Mouse (Mus musculus): ENCODE data around the gene Nr1h2.

Gene Nr1h2

DNA sequence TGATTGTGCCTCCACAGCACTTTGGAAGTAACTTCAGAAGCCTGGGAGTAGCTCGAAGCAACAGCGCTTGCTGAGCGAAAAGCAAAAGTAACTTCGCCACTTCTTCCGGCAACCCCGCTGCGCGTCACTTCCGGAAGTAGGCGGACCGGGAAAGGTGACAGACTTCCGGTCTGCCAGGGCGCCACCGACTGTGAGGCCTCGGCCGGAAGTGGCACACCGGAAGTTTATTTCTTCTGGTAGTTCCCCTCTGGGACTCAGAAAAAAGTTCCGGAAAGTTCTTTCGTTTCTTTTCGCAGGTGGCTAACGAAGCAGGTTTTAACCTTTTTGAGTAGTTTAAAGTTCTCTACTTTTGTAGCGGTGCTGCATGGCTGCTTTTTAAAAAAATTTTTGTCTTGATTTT, at the start of gene Nr1h2:
TSS of gene Nr1h2 (minus strand) at position 126 of the 400 bp plus-strand sequence.
- in situ Hi-C loops (cut with MboI; ENCODE audit: unreplicated experiment in 2 of 2): loop anchor here (5.0 kb wide), 2 partner anchors 37 to 42 kb away; no protein-coding TSS in a partner anchor

- in situ Hi-C loops (cut with MboI; ENCODE audit: unreplicated experiment in 2 of 2): no loop called here
Measured at GRCm38 (mm10) chr7:44603186-44603855, 49.6 kb upstream of the Nr1h2 start.

DNA sequence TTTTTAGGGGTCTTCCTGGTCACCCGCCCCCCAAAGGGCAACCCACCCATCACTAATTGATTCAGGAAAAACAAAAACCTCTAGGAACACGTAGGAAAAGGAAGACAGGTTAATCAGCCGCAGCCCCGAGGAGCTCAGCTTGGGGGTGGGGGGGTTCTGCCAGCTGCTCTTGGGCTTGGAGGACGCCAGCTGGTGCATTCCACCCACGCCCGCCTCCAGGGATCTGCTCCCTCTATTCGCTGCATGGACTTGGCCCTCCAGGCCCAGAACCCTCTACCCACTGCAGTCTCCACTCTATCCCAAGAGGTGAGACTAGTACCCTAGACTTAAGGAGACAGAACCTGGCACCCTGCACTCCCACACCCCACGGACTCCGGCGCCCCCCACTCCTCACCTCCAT, 48.7 kb upstream of the Nr1h2 start:
- in situ Hi-C loops (cut with MboI; ENCODE audit: unreplicated experiment in 2 of 2): no loop called here

DNA sequence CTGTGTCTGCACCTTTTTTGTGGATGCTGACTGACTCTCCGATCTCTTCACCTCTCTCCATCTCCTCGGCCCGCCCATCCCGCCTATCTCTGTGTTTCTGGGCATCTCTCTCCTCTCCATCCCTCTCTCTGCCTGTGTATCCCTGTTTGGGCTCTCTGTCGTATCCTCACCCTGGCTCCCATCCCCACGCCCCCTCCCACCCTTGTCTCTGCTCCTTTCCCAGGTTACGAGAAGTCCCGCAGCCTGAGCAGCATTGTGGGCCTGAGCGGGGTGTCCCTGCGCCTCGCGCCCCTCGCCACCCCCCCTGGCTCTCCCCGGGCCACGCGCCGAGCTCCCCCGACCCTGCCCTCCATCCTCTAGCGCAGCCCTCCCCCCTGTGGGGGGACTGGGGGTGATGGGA, 47.9 kb upstream of the Nr1h2 start:
- in situ Hi-C loops (cut with MboI; ENCODE audit: unreplicated experiment in 2 of 2): no loop called here

- in situ Hi-C loops (cut with MboI; ENCODE audit: unreplicated experiment in 2 of 2): no loop called here
Measured at GRCm38 (mm10) chr7:44600691-44601262, 47.0 kb upstream of the Nr1h2 start.

DNA sequence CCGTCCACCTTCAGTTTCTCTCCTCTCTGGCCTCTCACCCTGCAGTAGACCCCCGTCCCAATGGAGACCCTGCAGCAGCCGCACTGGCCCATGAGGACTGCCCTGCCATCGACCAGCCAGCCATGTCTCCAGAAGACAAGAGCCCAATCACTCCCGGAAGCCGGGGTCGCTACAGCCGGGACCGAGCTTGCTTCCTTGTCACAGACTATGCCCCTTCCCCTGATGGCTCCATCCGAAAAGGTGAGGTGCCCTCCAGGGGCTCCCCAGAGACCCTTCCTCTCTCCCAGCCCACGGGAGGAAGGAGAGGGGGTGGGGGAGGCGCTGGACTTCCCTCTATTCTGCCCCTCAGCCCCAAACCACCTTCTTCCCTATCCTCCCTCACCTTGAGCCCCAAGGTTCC, 44.6 kb upstream of the Nr1h2 start:
- in situ Hi-C loops (cut with MboI; ENCODE audit: unreplicated experiment in 2 of 2): no loop called here

DNA sequence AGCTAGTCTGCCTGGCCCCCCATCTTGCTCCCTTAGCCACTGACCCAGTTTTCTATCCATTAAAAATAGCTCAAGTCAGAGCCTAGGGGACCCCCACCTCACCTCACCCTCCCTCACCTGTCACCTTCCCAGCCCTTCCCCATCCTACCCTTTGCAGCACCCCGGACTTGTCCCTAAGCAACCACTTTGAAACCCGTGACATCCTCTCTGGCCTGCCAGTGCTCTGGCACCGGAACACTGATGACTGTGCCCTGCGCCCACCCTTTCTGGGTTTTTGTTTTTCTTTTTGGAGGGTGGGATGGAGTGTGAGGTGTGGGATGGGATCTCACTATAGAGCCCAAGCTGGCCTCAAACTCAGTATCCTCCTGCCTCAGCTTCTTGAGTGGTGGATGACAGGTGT, 43.9 kb upstream of the Nr1h2 start:
- in situ Hi-C loops (cut with MboI; ENCODE audit: unreplicated experiment in 2 of 2): no loop called here

DNA sequence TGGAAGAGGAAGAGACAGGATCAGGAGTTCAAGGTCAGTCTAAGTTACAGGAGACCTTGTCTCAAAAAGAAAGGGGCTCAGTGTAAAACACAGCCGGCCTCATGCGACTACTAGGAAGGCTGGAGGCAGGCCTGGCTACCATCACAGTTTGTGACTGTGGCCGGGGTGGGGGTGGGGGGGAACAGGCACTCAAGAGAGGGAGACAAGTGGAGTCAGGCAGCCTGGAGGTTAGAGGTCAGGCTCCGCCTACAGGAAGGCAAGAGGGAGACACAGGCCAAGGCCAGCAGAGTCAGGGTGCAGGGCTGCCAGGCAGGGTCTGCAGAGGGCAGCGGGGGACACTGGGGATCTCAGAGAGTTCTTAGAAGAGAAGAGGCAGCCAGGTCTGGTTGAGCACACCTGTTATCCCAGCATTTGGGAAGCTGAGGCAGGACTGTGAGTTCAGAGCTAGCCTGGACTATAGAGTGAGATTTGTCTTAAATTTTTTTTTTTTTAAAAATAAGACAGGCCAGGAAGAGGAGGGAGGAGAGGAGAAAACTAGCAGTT, 43.3 kb upstream of the Nr1h2 start:
- in situ Hi-C loops (cut with MboI; ENCODE audit: unreplicated experiment in 2 of 2): no loop called here

GRCm38 (mm10) chr7:44596051-44596450, 42.3 kb upstream of the Nr1h2 start:
- in situ Hi-C loops (cut with MboI; ENCODE audit: unreplicated experiment in 2 of 2): no loop called here

GRCm38 (mm10) chr7:44595131-44595561, 41.4 kb upstream of the Nr1h2 start:
- in situ Hi-C loops (cut with MboI; ENCODE audit: unreplicated experiment in 2 of 2): no loop called here

DNA sequence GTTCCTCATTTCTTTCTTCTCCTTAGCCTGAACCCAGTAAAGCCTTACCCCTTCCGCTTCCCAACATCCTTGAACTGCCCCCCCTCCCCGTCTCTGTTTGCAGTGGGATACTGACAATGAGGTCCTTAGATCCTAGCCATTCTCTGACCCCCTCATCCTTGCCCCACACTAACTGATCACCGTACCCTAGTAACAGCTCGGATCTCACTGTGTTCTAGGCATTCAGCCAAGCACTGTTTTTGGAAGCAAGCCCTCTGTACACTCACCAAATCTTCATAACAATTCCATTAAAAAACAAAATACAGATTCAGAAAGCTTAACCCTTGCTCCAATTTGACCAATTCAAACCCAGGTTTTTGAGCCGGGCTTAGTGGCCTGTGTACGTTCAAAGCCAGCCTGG, 40.5 kb upstream of the Nr1h2 start:
- in situ Hi-C loops (cut with MboI; ENCODE audit: unreplicated experiment in 2 of 2): no loop called here

DNA sequence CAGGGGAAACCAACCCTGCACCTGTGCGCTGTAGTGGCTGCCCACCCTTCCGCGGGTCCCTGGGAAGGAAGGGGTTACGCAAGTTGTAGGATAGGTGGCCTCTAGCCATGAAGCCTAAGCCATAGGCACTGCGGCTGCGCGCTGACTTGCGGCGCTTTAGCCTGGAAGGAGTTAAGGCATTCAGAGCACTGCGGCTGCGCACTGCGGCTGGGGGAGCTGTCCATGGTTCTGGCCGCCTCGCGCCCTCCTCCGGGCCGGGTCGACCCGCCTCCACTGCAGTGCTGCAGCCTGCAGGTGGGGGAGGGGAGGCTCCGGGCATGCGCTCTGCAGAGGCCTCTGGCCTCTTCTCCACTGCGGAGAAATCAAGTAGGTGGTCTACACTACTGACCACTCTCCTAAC, 40.0 kb upstream of the Nr1h2 start:
- in situ Hi-C loops (cut with MboI; ENCODE audit: unreplicated experiment in 2 of 2): no loop called here

DNA sequence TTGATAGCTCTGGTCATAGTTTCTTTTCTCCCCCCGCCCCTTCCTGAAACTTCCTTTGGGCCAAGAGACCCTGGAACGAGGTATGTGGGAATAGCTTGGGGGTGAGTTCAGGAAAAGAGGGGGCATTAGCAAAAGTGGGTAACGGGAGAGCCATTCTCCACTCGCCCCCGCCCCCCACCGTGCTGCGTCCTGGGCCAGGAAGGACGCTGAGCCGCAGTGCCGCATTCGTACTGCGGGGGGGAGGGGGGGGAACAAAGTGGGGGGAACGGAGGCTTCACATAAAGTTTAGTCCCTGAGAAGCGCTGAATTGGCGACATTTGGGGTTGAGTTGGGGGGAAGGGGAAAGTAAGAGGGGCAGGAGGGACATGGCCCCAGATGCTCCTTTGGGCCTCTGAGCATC, 39.3 kb upstream of the Nr1h2 start:
- in situ Hi-C loops (cut with MboI; ENCODE audit: unreplicated experiment in 2 of 2): no loop called here

DNA sequence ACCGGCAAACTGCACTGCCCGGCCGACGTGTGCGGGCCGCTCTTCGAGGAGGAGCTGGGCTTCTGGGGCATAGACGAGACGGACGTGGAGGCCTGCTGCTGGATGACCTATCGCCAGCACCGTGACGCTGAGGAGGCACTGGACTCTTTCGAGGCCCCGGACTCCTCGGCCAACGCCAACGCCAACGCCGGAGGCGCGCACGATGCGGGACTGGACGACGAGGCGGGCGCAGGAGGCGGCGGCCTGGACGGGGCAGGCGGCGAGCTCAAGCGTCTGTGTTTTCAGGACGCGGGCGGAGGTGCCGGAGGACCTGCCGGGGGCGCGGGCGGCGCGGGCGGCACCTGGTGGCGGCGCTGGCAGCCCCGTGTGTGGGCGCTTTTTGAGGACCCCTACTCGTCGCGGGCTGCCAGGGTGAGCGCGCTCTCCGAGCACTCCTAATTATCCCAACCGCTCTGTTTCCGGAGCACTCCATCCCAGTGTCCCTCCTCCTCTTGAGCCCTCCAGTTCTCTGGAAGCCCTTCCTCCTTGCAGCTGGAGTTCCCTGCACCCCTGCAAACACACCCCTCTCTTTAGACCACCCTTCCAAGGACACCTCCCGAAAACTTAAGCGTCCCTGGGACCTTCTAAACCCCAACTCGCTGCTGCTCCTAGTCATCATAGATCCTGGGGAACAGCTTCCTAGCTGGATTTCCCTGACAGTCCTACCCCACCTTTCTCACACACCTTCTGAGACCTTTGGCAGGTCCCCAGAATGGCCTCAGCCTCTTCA, 37.8 kb upstream of the Nr1h2 start:
- in situ Hi-C loops (cut with MboI; ENCODE audit: unreplicated experiment in 2 of 2): no loop called here

DNA sequence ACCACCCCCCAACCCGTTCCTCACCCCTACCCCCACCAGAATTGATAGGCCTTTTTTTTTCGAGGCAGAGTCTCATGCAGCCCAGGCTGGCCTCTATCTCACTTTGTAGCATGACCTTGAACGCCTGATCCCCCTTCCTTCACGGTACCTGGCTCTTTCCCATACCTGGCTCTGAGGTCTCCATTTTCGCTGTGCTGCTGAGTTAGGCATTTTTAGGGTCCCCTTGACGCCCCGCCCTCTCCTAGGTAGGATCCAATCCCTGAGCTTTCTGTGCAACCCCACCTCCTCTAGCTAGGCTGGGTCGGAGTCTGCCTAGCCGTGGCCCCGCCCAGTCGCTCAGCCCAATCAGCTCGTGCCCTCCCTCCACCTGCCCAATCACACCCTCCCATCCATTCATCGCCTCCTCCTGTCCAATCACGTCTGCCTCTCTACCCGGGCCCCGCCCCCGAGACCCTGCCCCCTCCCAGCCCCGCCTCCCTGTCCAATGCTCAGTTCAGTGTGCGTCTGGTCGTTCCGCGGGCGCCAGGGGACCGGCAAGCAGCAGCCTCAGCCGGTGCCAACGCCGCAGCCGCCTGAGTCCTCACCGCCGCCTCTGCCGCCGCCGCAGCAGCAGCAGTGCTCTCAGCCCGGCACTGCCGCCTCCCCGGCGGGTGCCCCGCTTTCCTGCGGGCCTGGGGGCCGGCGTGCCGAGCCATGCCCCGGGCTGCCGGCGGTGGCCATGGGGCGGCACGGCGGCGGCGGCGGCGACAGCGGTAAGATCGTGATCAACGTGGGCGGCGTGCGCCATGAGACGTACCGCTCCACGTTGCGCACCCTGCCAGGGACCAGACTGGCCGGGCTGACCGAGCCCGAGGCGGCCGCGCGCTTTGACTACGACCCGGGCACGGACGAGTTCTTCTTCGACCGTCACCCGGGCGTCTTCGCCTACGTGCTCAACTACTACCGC, 36.9 kb upstream of the Nr1h2 start, which contains the start of gene Kcnc3:
TSS of gene Kcnc3 (plus strand) at position 263 of the 946 bp plus-strand sequence.
- in situ Hi-C loops (cut with MboI; ENCODE audit: unreplicated experiment in 2 of 2): no loop called here

GRCm38 (mm10) chr7:44589946-44590345, 36.2 kb upstream of the Nr1h2 start:
- in situ Hi-C loops (cut with MboI; ENCODE audit: unreplicated experiment in 2 of 2): no loop called here

GRCm38 (mm10) chr7:44589149-44589548, 35.4 kb upstream of the Nr1h2 start:
- in situ Hi-C loops (cut with MboI; ENCODE audit: unreplicated experiment in 2 of 2): no loop called here

DNA sequence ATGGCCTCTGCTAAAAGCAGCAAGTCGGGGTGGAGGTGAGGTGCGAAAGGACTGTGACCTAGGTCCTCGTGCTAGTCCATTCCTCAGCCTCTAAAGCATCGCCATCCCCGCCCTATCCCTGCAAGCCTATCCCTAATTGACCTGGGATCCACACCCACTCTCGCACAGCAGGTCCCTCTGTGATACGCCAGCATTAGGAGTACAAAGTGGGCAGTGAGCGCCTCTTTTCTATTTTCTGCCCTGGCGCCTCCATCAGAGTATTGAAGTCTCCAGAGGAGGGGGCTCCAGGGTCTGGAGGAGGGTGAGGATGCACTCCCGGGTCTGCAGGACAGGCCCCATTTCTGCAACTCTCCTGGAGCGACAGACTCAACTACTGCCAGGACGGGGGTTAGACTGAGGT, 34.6 kb upstream of the Nr1h2 start:
- in situ Hi-C loops (cut with MboI; ENCODE audit: unreplicated experiment in 2 of 2): no loop called here

DNA sequence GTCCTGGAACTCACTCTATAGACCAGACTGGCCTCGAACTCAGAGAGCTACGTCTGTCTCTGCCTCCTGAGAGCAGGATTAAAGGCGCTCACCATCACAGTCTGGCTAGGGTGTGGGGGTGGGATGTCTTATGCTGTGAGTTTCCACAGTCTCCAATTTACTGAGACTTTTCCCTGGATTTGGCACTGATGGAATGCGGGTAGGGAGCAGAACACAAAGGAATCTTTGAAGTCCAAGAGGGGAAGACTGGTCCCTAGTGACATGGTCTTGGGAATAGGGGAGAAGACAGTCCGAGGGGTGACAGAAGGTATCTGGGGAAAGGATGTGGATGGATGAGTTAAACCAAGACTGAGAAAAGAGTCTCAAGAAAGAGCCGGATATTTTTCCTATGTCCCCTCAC, 33.9 kb upstream of the Nr1h2 start:
- in situ Hi-C loops (cut with MboI; ENCODE audit: unreplicated experiment in 2 of 2): no loop called here

DNA sequence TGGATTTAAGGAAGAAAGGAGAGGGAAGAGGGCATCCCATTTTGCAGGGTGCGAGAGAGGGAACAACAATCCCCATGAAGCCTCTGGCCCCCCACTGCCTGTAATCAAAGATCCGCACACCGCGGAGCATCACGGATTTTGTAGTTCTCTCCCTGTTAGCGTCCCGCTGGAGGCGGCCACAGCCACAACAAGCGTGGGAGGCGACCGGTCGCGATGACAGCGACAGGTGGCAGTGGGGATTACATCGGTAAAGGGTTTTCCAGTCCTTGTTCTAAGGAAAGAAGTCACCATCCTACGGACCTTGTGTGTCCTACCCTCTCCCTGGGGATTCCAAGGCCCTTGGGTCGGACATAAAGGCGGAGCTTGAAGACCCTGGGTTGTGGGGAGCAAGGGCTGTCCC, 33.2 kb upstream of the Nr1h2 start:
- in situ Hi-C loops (cut with MboI; ENCODE audit: unreplicated experiment in 2 of 2): no loop called here
